ENCODE assay signal across 15 mouse cellular contexts in the genomic region with DNA sequence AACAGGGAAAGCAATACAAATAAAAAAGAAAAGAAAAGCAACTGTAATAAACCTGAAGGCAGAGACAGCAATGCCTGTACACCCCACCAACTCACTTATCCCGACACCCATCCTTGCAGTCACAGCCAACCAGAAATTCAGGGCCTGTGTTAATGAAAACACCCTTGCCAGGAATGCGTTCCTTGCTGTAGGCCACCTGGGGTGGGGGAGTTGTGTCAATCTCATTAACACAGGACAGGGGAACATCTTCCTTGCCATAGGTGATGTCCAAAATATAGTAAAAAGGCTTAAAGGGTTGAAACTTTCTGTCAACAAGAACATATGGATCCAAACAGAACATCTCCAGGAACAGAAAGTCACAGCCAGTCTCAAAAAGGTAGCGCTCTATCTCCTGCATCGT.
"Had no signal": no experiment of that assay in that cellular context is flagged by ENCODE, and none has a peak within 500 bp of the region (broad histone marks: within the 10 kb centered on the region; RNA-seq: fewer than 3 reads in every experiment).

No protein-coding gene starts in this region.

- H3K27me3 ChIP-seq: neural tube, embryonic 15.5 days; stomach, embryonic 15.5 days had no signal

- H3K4me1 ChIP-seq: neural tube, embryonic 15.5 days; stomach, embryonic 15.5 days had no signal

- DNase-seq: retina, postnatal 1 day; right cerebral cortex, adult 18-20 months; right cerebral cortex, postnatal 14 days; right cerebral cortex, postnatal 25 days; right cerebral cortex, postnatal 4 days; spleen, adult 18-20 months; thymus, adult 18-20 months; thymus, adult 2 months; thymus, postnatal 14 days; thymus, postnatal 25 days; thymus, postnatal 36 days; thymus, postnatal 4 days had no signal

- H3K9ac ChIP-seq: neural tube, embryonic 15.5 days; stomach, embryonic 15.5 days had no signal

- H3K9me3 ChIP-seq: neural tube, embryonic 15.5 days; stomach, embryonic 15.5 days had no signal

- H3K4me3 ChIP-seq: neural tube, embryonic 15.5 days; stomach, embryonic 15.5 days had no signal

- H3K4me2 ChIP-seq: neural tube, embryonic 15.5 days; stomach, embryonic 15.5 days had no signal

- H3K27ac ChIP-seq: neural tube, embryonic 15.5 days; stomach, embryonic 15.5 days; stomach, postnatal 0 days had no signal
